Mouse (Mus musculus): Measurements from ENCODE around the gene Lgals3. TPM values are rescaled to one million over a fixed set of nuclear protein-coding genes. Genes with fewer than 3 reads are reported as not detected.
A peak's percentile ranks its signal among the peaks of the same experiment; 100 is the strongest.

Gene Lgals3
- polyA plus RNA-seq, 1 experiment from 2014 or later = 5.0 TPM

- Histone ChIP-seq H3K27me3 (ENCODE audit: control insufficient read depth, insufficient read depth, low read depth, low read length) (peaks cover 8% of the 10 kb centered on the region), H3K36me3 (ENCODE audit: control insufficient read depth, insufficient read depth, low read length) (no peaks in the 10 kb centered on the region), H3K9ac (ENCODE audit: low read depth, low read length) (no peak overlapping the region), H3K4me1 (ENCODE audit: control insufficient read depth, insufficient read depth, low read length) (peaks cover 7% of the 10 kb centered on the region), H3K4me2 (ENCODE audit: low read length) (no peak overlapping the region), H3K27ac (ENCODE audit: low read length) (no peak overlapping the region), H3K9me3 (replicated peaks; ENCODE audit: control insufficient read depth, low read length, poor library complexity, severe bottlenecking) (no peaks in the 10 kb centered on the region), H3K4me3 (ENCODE audit: low read depth, low read length) (no peak overlapping the region)
- 81% methylated on average over 7 of the region's 7 CpGs for WGBS
- ATAC-seq = no peak
Measured at GRCm38 (mm10) chr14:47378336-47378735, 10.8 kb downstream of the Lgals3 start.

DNA sequence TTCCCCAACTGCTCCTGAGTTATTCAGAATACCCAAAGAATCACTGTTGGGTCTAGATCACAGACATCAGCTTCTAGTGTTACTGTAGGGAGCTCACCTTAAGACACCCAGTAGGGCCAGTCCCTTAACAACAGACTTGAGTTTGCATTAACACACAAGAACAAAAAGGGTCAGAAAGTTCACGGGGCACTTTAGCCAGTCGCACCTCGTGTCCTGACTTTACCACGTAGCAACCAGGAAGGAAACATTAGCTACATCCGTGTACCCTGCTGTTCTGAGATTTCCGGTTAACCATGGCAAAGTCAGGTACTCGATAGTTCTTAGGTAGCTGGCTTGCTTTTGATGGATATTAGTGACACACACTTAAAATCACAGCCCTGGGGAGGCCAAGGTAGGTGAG lies 16.4 kb downstream of the Lgals3 start:
- Histone ChIP-seq H3K9me3 (replicated peaks; ENCODE audit: control insufficient read depth, low read length, poor library complexity, severe bottlenecking) (no peaks in the 10 kb centered on the region), H3K9ac (ENCODE audit: low read depth, low read length) (no peak overlapping the region), H3K27me3 (ENCODE audit: control insufficient read depth, insufficient read depth, low read depth, low read length) (no peaks in the 10 kb centered on the region), H3K36me3 (ENCODE audit: control insufficient read depth, insufficient read depth, low read length) (0 out of 2 replicates have a peak, but pooled peaks cover 2% of the 10 kb centered on the region), H3K27ac (ENCODE audit: low read length) (no peak overlapping the region), H3K4me3 (ENCODE audit: low read depth, low read length) (no peak overlapping the region), H3K4me1 (ENCODE audit: control insufficient read depth, insufficient read depth, low read length) (no peaks in the 10 kb centered on the region), H3K4me2 (ENCODE audit: low read length) (no peak overlapping the region)
- no peak for ATAC-seq
- WGBS = 90% methylated on average over 7 of the region's 7 CpGs

- WGBS = 84% methylated on average over 10 of the region's 10 CpGs
- Histone ChIP-seq H3K36me3 (ENCODE audit: control insufficient read depth, insufficient read depth, low read length) (0 out of 2 replicates have a peak, but pooled peaks cover 2% of the 10 kb centered on the region), H3K4me3 (ENCODE audit: low read depth, low read length) (no peak overlapping the region), H3K27ac (ENCODE audit: low read length) (no peak overlapping the region), H3K9ac (ENCODE audit: low read depth, low read length) (no peak overlapping the region), H3K4me1 (ENCODE audit: control insufficient read depth, insufficient read depth, low read length) (no peaks in the 10 kb centered on the region), H3K9me3 (replicated peaks; ENCODE audit: control insufficient read depth, low read length, poor library complexity, severe bottlenecking) (no peaks in the 10 kb centered on the region), H3K27me3 (ENCODE audit: control insufficient read depth, insufficient read depth, low read depth, low read length) (no peaks in the 10 kb centered on the region), H3K4me2 (ENCODE audit: low read length) (no peak overlapping the region)
- no peak for ATAC-seq
Measured at GRCm38 (mm10) chr14:47384653-47385052, 17.1 kb downstream of the Lgals3 start.

GRCm38 (mm10) chr14:47386125-47386524 lies 18.6 kb downstream of the Lgals3 start:
- 84% methylated on average over 11 of the region's 11 CpGs for WGBS

DNA sequence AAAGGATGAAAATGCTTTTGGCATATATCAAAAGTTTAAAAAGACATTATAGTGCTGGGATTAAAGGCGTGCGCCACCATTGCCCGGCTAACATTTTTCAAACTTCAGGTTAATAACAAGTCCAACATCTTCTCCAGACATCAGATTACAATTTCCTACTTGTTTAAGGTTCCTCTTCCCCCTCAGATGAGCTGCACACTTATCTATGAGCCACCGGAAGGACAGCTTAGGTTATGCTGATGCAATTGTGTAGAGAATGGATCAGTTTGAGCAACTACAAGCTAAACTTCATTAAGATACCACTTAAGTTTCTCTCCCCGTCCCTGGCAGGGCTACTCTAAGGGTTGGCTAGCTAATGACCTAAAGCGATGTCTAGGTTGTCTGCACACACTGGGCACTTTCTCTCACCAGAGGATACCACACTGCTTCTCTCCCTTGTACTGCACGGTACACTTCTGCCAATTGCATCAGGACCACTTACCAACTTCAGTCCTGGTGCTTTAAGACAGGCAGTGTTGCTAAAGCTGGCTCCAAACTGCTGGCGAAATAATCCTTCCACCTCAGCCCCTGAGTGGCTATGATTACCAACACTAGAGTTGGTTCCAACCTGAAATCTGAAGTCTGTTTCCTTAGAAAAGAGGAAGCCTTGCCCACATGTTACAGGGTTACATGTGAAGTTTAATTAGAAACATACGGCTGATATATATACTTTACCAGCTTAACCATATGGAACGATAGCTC lies 26.0 kb downstream of the Lgals3 start:
- H3K9ac ChIP-seq (ENCODE audit: low read depth, low read length) = no peak overlapping the region
- H3K27me3 ChIP-seq (ENCODE audit: control insufficient read depth, insufficient read depth, low read depth, low read length) = no peaks in the 10 kb centered on the region
- WGBS = 96% methylated on average over 10 of the region's 10 CpGs
- H3K4me2 ChIP-seq (ENCODE audit: low read length) = no peak overlapping the region
- H3K36me3 ChIP-seq (ENCODE audit: control insufficient read depth, insufficient read depth, low read length) = 0 out of 2 replicates have a peak, but pooled peaks cover 2% of the 10 kb centered on the region
- H3K4me1 ChIP-seq (ENCODE audit: control insufficient read depth, insufficient read depth, low read length) = no peaks in the 10 kb centered on the region
- H3K9me3 ChIP-seq (replicated peaks; ENCODE audit: control insufficient read depth, low read length, poor library complexity, severe bottlenecking) = no peaks in the 10 kb centered on the region
- H3K4me3 ChIP-seq (ENCODE audit: low read depth, low read length) = no peak overlapping the region
- H3K27ac ChIP-seq (ENCODE audit: low read length) = no peak overlapping the region
- no peak for ATAC-seq

More at GRCm38 (mm10) chr14:47386125-47386524, 18.6 kb downstream of the Lgals3 start:
- H3K36me3 ChIP-seq (ENCODE audit: control insufficient read depth, insufficient read depth, low read length) = 0 out of 2 replicates have a peak, but pooled peaks cover 2% of the 10 kb centered on the region
- no peaks in the 10 kb centered on the region for H3K4me1 ChIP-seq (ENCODE audit: control insufficient read depth, insufficient read depth, low read length)
- no peaks in the 10 kb centered on the region for H3K9me3 ChIP-seq (replicated peaks; ENCODE audit: control insufficient read depth, low read length, poor library complexity, severe bottlenecking)
- no peak overlapping the region for H3K4me3 ChIP-seq (ENCODE audit: low read depth, low read length)
- no peak overlapping the region for H3K27ac ChIP-seq (ENCODE audit: low read length)
- no peak for ATAC-seq
- H3K4me2 ChIP-seq (ENCODE audit: low read length) = no peak overlapping the region
- H3K27me3 ChIP-seq (ENCODE audit: control insufficient read depth, insufficient read depth, low read depth, low read length) = no peaks in the 10 kb centered on the region
- no peak overlapping the region for H3K9ac ChIP-seq (ENCODE audit: low read depth, low read length)

GRCm38 (mm10) chr14:47395007-47395406 lies 27.5 kb downstream of the Lgals3 start:
- Histone ChIP-seq H3K4me1 (ENCODE audit: control insufficient read depth, insufficient read depth, low read length) (no peaks in the 10 kb centered on the region), H3K27ac (ENCODE audit: low read length) (no peak overlapping the region), H3K27me3 (ENCODE audit: control insufficient read depth, insufficient read depth, low read depth, low read length) (no peaks in the 10 kb centered on the region), H3K4me3 (ENCODE audit: low read depth, low read length) (no peak overlapping the region), H3K9ac (ENCODE audit: low read depth, low read length) (no peak overlapping the region), H3K4me2 (ENCODE audit: low read length) (no peak overlapping the region), H3K36me3 (ENCODE audit: control insufficient read depth, insufficient read depth, low read length) (no peaks in the 10 kb centered on the region), H3K9me3 (replicated peaks; ENCODE audit: control insufficient read depth, low read length, poor library complexity, severe bottlenecking) (no peaks in the 10 kb centered on the region)
- ATAC-seq = no peak
- WGBS = 90% methylated on average over 6 of the region's 6 CpGs

GRCm38 (mm10) chr14:47395462-47396026 lies 28.0 kb downstream of the Lgals3 start:
- no peaks in the 10 kb centered on the region for H3K36me3 ChIP-seq (ENCODE audit: control insufficient read depth, insufficient read depth, low read length)

DNA sequence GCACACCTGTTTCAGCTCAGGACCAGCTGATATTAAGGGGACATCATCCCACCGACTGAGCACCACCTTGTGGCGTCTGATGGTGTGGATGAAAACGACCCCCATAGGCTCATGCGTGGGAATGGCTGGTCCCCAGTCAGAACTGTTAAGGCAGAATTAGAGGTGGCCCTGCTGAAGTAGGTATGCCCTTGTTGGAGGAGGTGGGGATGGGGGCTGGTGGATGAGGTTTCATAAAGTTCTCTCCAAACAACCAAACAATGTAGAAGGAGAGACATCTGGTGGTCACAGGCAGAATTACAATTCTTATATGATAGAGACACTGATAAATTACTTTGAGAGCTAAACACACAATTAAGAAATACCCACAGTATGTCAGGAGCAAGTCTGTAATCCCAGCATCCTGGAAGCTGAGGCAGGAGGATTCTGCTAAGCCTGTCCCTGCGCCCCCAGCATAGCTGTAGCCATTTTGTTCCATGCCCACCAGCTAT lies 28.7 kb downstream of the Lgals3 start:
- ATAC-seq = peak; percentile 87
- 60% methylated on average over 5 of the region's 5 CpGs for WGBS
- Histone ChIP-seq H3K36me3 (ENCODE audit: control insufficient read depth, insufficient read depth, low read length) (no peaks in the 10 kb centered on the region), H3K9me3 (replicated peaks; ENCODE audit: control insufficient read depth, low read length, poor library complexity, severe bottlenecking) (no peaks in the 10 kb centered on the region), H3K27me3 (ENCODE audit: control insufficient read depth, insufficient read depth, low read depth, low read length) (no peaks in the 10 kb centered on the region), H3K9ac (ENCODE audit: low read depth, low read length) (no peak overlapping the region), H3K27ac (ENCODE audit: low read length) (no peak overlapping the region), H3K4me2 (ENCODE audit: low read length) (no peak overlapping the region), H3K4me3 (ENCODE audit: low read depth, low read length) (no peak overlapping the region), H3K4me1 (ENCODE audit: control insufficient read depth, insufficient read depth, low read length) (no peaks in the 10 kb centered on the region)

More at GRCm38 (mm10) chr14:47395462-47396026, 28.0 kb downstream of the Lgals3 start:
- H3K9ac ChIP-seq (ENCODE audit: low read depth, low read length) = no peak overlapping the region
- no peaks in the 10 kb centered on the region for H3K9me3 ChIP-seq (replicated peaks; ENCODE audit: control insufficient read depth, low read length, poor library complexity, severe bottlenecking)
- H3K27ac ChIP-seq (ENCODE audit: low read length) = no peak overlapping the region
- no peak overlapping the region for H3K4me2 ChIP-seq (ENCODE audit: low read length)
- no peaks in the 10 kb centered on the region for H3K27me3 ChIP-seq (ENCODE audit: control insufficient read depth, insufficient read depth, low read depth, low read length)
- WGBS = 60% methylated on average over 15 of the region's 15 CpGs
- ATAC-seq = peak; percentile 54; the same call in 1 of the 2 replicates
- no peak overlapping the region for H3K4me3 ChIP-seq (ENCODE audit: low read depth, low read length)
- no peaks in the 10 kb centered on the region for H3K4me1 ChIP-seq (ENCODE audit: control insufficient read depth, insufficient read depth, low read length)

DNA sequence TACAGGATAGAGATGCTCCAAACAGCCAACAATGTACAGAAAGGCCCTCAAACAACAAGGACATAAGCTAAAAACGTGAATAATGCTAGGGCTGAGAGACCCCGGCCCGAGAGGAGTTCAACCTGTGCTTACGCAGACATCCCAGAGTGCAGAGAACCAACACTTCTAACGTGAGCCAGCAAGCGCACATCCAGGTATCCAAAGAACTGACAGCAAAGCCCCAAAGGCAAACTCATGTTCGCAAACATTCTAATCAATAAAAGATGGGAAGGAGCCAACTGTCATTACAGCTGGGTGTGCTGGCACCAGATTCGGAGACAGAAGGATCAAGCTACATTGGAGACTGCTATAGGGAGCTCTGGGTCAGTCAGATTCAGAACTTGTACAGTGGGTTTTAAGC lies 35.2 kb downstream of the Lgals3 start:
- H3K27ac ChIP-seq (ENCODE audit: low read length) = no peak overlapping the region
- no peak overlapping the region for H3K4me2 ChIP-seq (ENCODE audit: low read length)
- no peak overlapping the region for H3K4me3 ChIP-seq (ENCODE audit: low read depth, low read length)
- H3K9me3 ChIP-seq (replicated peaks; ENCODE audit: control insufficient read depth, low read length, poor library complexity, severe bottlenecking) = no peaks in the 10 kb centered on the region
- WGBS = 94% methylated on average over 8 of the region's 8 CpGs
- no peaks in the 10 kb centered on the region for H3K27me3 ChIP-seq (ENCODE audit: control insufficient read depth, insufficient read depth, low read depth, low read length)
- H3K9ac ChIP-seq (ENCODE audit: low read depth, low read length) = no peak overlapping the region
- no peaks in the 10 kb centered on the region for H3K4me1 ChIP-seq (ENCODE audit: control insufficient read depth, insufficient read depth, low read length)
- ATAC-seq = no peak
- H3K36me3 ChIP-seq (ENCODE audit: control insufficient read depth, insufficient read depth, low read length) = no peaks in the 10 kb centered on the region

All from midbrain, embryonic 16.5 days (tissue).